Mouse (Mus musculus): Measurements from ENCODE around the gene Slc35c2. TPM values are rescaled to one million over a fixed set of nuclear protein-coding genes. Genes with fewer than 3 reads are reported as not detected.

The Slc35c2 gene
- polyA plus RNA-seq (2015; fragmentation: Nextera tagmentation; extraction: Ambion mirVana): 83.6 and 98.3 TPM in 2 replicates

GRCm38 (mm10) chr2:165287202-165287984, at the start of gene Slc35c2:
Gene Slc35c2 (minus strand): TSS chr2:165287869.
- H3K4me3 ChIP-seq (replicated peaks): peak within 1 kb of the TSS; percentile 86
- peak within 1 kb of the TSS; percentile 87 for H3K4me2 ChIP-seq (replicated peaks)
- ATAC-seq: peak; percentile 93
- peak within 1 kb of the TSS; percentile 81 for H3K9ac ChIP-seq
- H3K9me3 ChIP-seq: no peaks in the 10 kb centered on the region
- under 1% methylated on average over 49 of the region's 49 CpGs for WGBS
- H3K27ac ChIP-seq: peak within 1 kb of the TSS; percentile 70
- peaks cover 26% of the 10 kb centered on the region for H3K4me1 ChIP-seq (replicated peaks)
- peaks cover 14% of the 10 kb centered on the region for H3K36me3 ChIP-seq
- no peaks in the 10 kb centered on the region for H3K27me3 ChIP-seq (replicated peaks)

DNA sequence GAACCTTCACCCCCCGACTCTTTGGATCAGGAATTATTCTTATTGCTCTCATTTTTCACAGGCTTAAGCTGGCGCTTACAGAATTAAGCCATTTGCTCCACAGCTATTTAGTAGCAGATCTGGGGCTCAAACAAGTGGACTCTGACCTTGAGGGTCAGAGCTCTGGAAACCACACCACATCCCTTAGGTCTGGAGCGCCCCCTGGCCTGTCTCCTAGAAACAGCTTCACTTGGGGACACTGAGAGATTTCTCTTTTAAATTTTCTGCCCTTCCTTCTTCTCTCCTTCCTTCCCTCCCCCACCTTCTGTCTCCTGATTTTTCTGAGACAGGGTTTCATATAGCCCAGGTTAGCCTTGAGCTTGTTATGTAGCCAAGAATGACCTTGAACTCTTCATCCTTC, 49.5 kb upstream of the Slc35c2 start:
- Histone ChIP-seq H3K4me3 (replicated peaks) (no peak overlapping the region), H3K27me3 (replicated peaks) (0 out of 2 replicates have a peak, but pooled peaks cover 3% of the 10 kb centered on the region), H3K27ac (no peak overlapping the region), H3K4me1 (replicated peaks) (no peaks in the 10 kb centered on the region), H3K36me3 (no peaks in the 10 kb centered on the region), H3K4me2 (replicated peaks) (no peak overlapping the region), H3K9ac (no peak overlapping the region), H3K9me3 (no peaks in the 10 kb centered on the region)
- 18% methylated on average over 3 of the region's 3 CpGs for WGBS
- ATAC-seq: 0 out of 2 replicates have a peak, but pooled peaks have one; percentile 30

DNA sequence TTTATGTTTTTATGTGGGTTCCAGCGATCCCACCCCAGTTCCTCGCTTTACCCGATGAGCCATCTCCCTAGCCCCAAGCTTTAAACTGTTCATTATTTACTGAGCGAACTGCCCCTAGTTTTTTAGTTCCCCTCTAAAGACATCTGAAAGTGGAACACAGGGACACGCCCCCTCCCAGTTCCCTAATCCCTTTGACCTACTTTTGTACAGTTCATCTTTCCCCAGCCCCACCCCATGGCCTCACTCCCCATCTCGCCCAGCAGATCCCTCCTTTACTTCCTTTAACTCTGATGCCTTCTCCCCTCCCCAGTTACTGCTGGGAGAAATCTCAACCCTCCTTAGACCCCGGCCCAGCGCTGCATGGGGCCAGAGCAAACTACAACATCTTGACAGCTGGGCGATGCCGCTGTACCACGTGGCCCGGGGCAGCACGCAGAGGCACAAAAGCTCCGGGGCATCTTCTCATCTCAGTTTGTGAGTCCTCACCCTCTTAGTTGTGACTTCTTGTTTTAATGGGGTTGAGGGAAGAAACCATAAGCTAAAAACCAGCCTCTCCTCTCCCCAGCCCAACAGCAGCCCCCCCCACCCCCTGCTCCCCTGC, 45.0 kb upstream of the Slc35c2 start:
- WGBS: 50% methylated on average over 14 of the region's 14 CpGs
- H3K4me3 ChIP-seq (replicated peaks): no peak overlapping the region
- H3K27ac ChIP-seq: no peak overlapping the region
- H3K9me3 ChIP-seq: no peaks in the 10 kb centered on the region
- H3K4me1 ChIP-seq (replicated peaks): peaks cover 4% of the 10 kb centered on the region; the same call in 1 of the 2 replicates
- no peaks in the 10 kb centered on the region for H3K36me3 ChIP-seq
- H3K9ac ChIP-seq: no peak overlapping the region
- ATAC-seq: no peak
- peak overlapping the region; percentile 18 for H3K4me2 ChIP-seq (replicated peaks)
- H3K27me3 ChIP-seq (replicated peaks): no peaks in the 10 kb centered on the region

DNA sequence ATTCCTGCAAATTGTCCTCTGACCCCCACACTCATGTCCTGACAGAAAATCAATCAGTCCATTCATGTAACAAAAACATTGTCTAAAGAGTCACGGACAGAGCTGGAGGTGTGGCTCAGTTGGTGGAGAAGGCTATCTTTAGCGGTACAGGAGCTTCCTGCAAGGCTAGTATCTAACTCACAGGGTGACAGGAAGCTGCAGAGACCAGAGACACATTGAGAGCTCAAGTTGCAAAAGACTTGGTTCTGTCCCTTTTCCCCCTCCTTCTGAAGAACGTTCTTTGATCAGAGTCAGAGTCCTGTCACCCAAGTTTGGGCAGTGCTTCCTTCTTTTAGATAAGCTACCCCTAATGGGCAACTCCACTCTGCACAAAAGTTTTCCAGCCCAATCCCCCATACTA, 42.0 kb upstream of the Slc35c2 start:
- Histone ChIP-seq H3K27me3 (replicated peaks) (no peaks in the 10 kb centered on the region), H3K9ac (no peak overlapping the region), H3K4me3 (replicated peaks) (no peak overlapping the region), H3K9me3 (no peaks in the 10 kb centered on the region), H3K36me3 (no peaks in the 10 kb centered on the region), H3K4me2 (replicated peaks) (no peak overlapping the region), H3K4me1 (replicated peaks) (peaks cover 19% of the 10 kb centered on the region), H3K27ac (0 out of 2 replicates have a peak overlapping the region, but pooled peaks have one; percentile 7)
- no peak for ATAC-seq
- WGBS: 22% methylated on average over 3 of the region's 3 CpGs

- Histone ChIP-seq H3K4me1 (replicated peaks) (peaks cover 29% of the 10 kb centered on the region), H3K9me3 (no peaks in the 10 kb centered on the region), H3K27ac (no peak overlapping the region), H3K4me3 (replicated peaks) (no peak overlapping the region), H3K4me2 (replicated peaks) (no peak overlapping the region), H3K36me3 (no peaks in the 10 kb centered on the region), H3K27me3 (replicated peaks) (no peaks in the 10 kb centered on the region), H3K9ac (no peak overlapping the region)
- ATAC-seq: no peak
- WGBS: 74% methylated on average over 5 of the region's 5 CpGs
Observed at GRCm38 (mm10) chr2:165328746-165329145, 41.1 kb upstream of the Slc35c2 start.

- Histone ChIP-seq H3K9me3 (no peaks in the 10 kb centered on the region), H3K4me1 (replicated peaks) (peaks cover 35% of the 10 kb centered on the region), H3K4me3 (replicated peaks) (peak overlapping the region; percentile 92; the same call in 1 of the 2 replicates), H3K27ac (no peak overlapping the region), H3K36me3 (no peaks in the 10 kb centered on the region), H3K9ac (no peak overlapping the region), H3K27me3 (replicated peaks) (no peaks in the 10 kb centered on the region), H3K4me2 (replicated peaks) (peak overlapping the region; percentile 90)
- WGBS: 49% methylated on average over 7 of the region's 7 CpGs
- no peak for ATAC-seq
Observed at GRCm38 (mm10) chr2:165327386-165327785, 39.7 kb upstream of the Slc35c2 start.

GRCm38 (mm10) chr2:165326304-165327190, 38.9 kb upstream of the Slc35c2 start, which contains the start of gene Elmo2:
Gene Elmo2 (minus strand): TSS chr2:165326479.
- H3K4me1 ChIP-seq (replicated peaks): peaks cover 42% of the 10 kb centered on the region
- WGBS: under 1% methylated on average over 55 of the region's 55 CpGs

GRCm38 (mm10) chr2:165325521-165326303, 38.0 kb upstream of the Slc35c2 start:
- peak; percentile 34 for ATAC-seq
- Histone ChIP-seq H3K27me3 (replicated peaks) (no peaks in the 10 kb centered on the region), H3K4me2 (replicated peaks) (peak overlapping the region; percentile 90), H3K4me1 (replicated peaks) (peaks cover 50% of the 10 kb centered on the region), H3K9ac (peak overlapping the region; percentile 93), H3K27ac (peak overlapping the region; percentile 66; the same call in 1 of the 2 replicates), H3K9me3 (no peaks in the 10 kb centered on the region), H3K36me3 (no peaks in the 10 kb centered on the region), H3K4me3 (replicated peaks) (peak overlapping the region; percentile 92)
- WGBS: under 1% methylated on average over 30 of the region's 30 CpGs

More at GRCm38 (mm10) chr2:165326304-165327190, 38.9 kb upstream of the Slc35c2 start, which contains the start of gene Elmo2:
- Histone ChIP-seq H3K9ac (peak within 1 kb of the TSS; percentile 93), H3K9me3 (no peaks in the 10 kb centered on the region), H3K27ac (peak within 1 kb of the TSS; percentile 66; the same call in 1 of the 2 replicates), H3K36me3 (no peaks in the 10 kb centered on the region), H3K27me3 (replicated peaks) (no peaks in the 10 kb centered on the region), H3K4me2 (replicated peaks) (peak within 1 kb of the TSS; percentile 90), H3K4me3 (replicated peaks) (peak within 1 kb of the TSS; percentile 92)
- ATAC-seq: peak; percentile 98

DNA sequence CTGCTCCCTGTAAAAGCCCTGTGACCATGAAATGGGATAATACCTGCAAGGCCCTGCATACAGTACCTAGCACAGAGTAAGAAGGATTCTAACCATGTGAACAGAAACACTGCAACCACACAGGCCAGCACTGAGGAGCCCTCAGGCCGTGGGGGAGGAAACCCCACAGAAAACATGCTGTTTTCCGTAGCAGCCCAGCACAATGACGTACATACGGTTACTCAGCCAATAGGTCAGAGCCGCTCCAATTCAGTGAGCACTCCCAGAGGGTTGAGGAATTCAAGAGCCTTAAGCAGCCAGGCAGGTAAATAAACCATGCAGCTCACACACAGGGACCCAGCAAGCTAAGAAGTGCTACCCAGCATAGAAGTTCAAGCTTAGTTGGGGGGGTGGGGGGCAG, 36.3 kb upstream of the Slc35c2 start:
- no peak for ATAC-seq
- H3K27ac ChIP-seq: no peak overlapping the region

DNA sequence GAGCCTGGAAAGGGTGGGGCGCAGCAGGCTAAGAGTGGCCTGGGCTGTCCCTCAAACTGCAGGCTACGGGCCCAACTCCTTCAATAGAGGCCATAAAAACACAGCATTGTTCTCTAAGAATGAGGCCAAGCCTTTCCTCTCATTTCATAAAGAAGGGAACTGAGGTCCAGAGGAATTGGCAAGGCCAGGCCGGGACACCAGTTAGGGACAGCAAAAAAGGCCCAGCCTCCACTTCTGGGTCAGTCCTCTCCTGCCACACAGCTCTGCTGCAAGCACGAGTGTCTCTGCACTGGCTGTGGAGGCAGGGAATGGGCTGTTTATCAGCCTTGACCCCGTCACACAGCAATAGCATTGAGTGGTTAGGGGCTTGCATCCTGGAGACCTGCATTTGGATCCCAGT, 35.8 kb upstream of the Slc35c2 start:
- Histone ChIP-seq H3K27me3 (replicated peaks) (no peaks in the 10 kb centered on the region), H3K4me2 (replicated peaks) (no peak overlapping the region), H3K9me3 (no peaks in the 10 kb centered on the region), H3K36me3 (no peaks in the 10 kb centered on the region), H3K9ac (no peak overlapping the region), H3K4me1 (replicated peaks) (peaks cover 67% of the 10 kb centered on the region), H3K27ac (no peak overlapping the region), H3K4me3 (replicated peaks) (no peak overlapping the region)
- 71% methylated on average over 5 of the region's 5 CpGs for WGBS
- ATAC-seq: no peak

More for the DNA sequence above, 36.3 kb upstream of the Slc35c2 start:
- Histone ChIP-seq H3K9me3 (no peaks in the 10 kb centered on the region), H3K9ac (no peak overlapping the region), H3K4me2 (replicated peaks) (no peak overlapping the region), H3K36me3 (no peaks in the 10 kb centered on the region), H3K27me3 (replicated peaks) (no peaks in the 10 kb centered on the region), H3K4me1 (replicated peaks) (peaks cover 63% of the 10 kb centered on the region), H3K4me3 (replicated peaks) (no peak overlapping the region)
- 57% methylated on average over 5 of the region's 5 CpGs for WGBS

DNA sequence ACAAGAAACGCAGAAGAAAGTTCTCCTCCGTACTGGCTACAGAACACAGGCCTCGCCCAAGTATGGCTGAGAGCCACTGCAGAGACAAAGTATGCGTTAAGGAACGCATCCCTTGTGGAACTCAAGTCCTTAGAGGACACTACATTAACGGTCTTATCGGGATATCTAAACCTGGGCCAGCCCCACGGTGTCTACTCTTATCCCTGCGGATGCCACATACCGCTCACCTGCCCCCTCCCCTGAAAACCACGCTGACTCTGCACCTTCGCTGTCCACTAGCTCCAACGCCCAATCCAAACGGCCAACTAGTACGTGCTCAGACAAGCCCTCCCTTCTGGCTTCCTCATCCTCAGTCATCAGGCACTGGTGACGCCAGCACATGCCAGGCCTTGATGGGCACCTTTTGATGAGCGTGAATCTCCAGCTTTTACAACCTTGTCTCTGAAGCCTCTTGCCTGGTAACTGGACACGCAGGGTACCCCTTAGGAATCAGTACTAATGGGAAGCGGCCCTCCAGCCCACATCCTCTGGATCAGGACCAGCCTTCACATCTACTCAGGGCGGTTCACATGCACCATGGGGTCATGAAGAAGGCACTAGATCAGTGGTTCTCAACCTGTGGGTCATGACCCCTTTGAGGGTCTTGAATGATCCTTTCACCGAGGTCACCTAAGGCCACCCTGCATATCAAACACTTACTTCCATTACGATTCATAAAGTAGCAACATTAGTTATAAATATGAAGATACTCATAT, 34.5 kb upstream of the Slc35c2 start:
- no peaks in the 10 kb centered on the region for H3K9me3 ChIP-seq
- H3K36me3 ChIP-seq: no peaks in the 10 kb centered on the region
- WGBS: 83% methylated on average over 22 of the region's 22 CpGs
- H3K4me2 ChIP-seq (replicated peaks): no peak overlapping the region
- H3K9ac ChIP-seq: no peak overlapping the region
- no peaks in the 10 kb centered on the region for H3K27me3 ChIP-seq (replicated peaks)
- ATAC-seq: no peak
- H3K27ac ChIP-seq: no peak overlapping the region
- H3K4me1 ChIP-seq (replicated peaks): peaks cover 71% of the 10 kb centered on the region
- no peak overlapping the region for H3K4me3 ChIP-seq (replicated peaks)
